Mouse (Mus musculus) left cerebral cortex, postnatal 10 days (tissue): ENCODE data around the gene Slc22a23. TPM values are rescaled to one million over a fixed set of nuclear protein-coding genes. Genes with fewer than 3 reads are reported as not detected.

ENCODE experiments used
- DNase-seq, 2 experiments: peaks; one replicate each; pipeline ENCODE4 v3.0.0; 2021 to 2022; ENCODE audit warnings: low spot score in 2 of 2, mixed read lengths in 1 of 2; ENCODE audit errors: extremely low spot score in 1 of 2
- intact Hi-C: fragments of 180-260 bp; cut with DNase I; formaldehyde crosslinking; loops from one replicate; pipeline ENCODE4 v1.15.1; 2025
- total RNA-seq, 2 experiments: library from RNA; stranded (reverse); gene quantifications; 2 replicates each; pipeline ENCODE4 v1.2.3; 2021

The Slc22a23 gene
- total RNA-seq, 2 experiments from 2014 or later = 70.3 to 73.6 TPM

GRCm38 (mm10) chr13:34154931-34155272, 190.1 kb downstream of the Slc22a23 start:
- intact Hi-C loops = loop anchor here (2.0 kb wide), 2 partner anchors 78 to 108 kb away; no protein-coding TSS in a partner anchor
- DNase-seq = peak; percentile 74 to 75

GRCm38 (mm10) chr13:34154217-34154930, 190.6 kb downstream of the Slc22a23 start:
- peak; percentile 85 to 89 for DNase-seq
- intact Hi-C loops = loop anchor here (2.0 kb wide), 2 partner anchors 78 to 108 kb away; no protein-coding TSS in a partner anchor

DNA sequence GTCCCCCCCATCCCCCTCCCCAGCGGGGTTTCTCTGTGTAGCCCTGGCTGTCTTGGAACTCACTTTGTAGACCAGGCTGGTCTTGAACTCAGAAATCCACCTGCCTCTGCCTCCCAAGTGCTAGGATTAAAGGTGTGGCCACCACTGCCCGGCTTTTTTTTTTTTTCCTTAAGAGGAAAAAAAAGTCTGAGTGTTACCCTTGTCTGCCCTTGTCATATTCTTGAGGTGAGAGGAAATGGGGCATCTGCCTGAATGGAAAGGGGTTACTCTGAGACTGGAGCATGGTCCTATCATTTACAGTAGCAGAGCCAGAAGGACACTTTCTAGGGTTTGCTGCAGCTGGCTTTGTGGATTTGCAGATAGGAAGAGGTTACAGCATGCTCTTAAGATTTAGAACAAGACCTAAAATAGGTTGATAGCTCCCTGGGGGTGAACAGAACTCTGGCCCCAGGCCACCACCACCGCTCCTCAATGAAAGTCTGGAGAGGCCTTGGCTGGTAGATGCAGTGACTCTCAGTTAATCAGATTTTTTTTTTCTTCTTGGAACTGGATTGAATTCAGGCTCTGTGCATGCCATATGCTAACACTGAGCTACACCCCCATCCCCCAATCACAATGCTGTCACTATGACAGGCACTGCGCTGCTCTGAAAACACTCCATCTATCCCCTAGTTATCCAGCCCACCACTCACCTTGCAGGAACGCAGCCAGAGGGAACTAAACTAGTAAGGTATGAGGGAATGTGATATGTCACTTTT, 191.5 kb downstream of the Slc22a23 start:
- intact Hi-C loops = loop anchor here (2.0 kb wide), 2 partner anchors 77 to 107 kb away; no protein-coding TSS in a partner anchor
- peak in 1 of 2 experiments; percentile 28 for DNase-seq

DNA sequence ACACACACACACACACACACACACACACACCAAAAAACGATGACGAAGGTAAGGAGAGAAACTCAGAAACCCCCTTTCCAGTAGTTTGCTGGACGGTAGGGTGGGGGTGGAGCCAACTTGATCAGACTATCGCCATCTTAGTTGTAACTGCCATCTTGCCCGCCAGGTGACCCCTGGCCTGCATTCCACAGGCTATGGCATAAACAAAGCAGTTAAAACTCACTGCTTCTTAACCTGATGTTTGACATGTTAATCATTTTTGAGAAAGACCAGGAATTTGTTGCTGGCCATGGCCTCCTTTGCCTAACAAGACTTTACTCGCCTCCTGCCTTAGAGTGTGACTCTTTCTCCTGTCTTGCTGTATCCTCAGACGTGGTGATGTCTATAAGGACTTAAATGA, 192.3 kb downstream of the Slc22a23 start:
- intact Hi-C loops = no loop called here
- DNase-seq = peak in 1 of 2 experiments; percentile 11

DNA sequence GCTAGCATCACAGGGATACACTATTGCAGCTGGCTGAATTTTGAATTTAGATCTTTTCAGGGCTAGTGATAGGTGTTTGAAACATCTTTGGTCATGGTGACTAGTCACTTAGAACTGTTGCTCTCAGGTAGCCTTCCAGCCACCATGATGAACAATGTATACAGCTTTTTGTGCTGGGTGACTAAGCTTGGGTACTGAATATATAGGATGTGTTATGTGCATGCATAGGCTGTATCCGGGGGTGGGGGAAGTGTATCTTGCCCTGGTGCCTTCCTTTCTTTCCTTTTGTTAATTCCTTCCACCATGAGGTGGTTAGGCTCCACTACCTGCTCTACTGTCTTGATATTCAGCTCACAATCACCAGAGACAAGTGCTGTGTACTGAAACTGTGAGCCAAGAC, 193.6 kb downstream of the Slc22a23 start:
- intact Hi-C loops = no loop called here
- DNase-seq = peak in 1 of 2 experiments; percentile 3

- DNase-seq = peak; percentile 62 to 80
These were observed 194.5 kb downstream of the Slc22a23 start for GRCm38 (mm10) chr13:34150271-34151027.

GRCm38 (mm10) chr13:34149463-34150176, 195.4 kb downstream of the Slc22a23 start:
- DNase-seq = peak in 1 of 2 experiments; percentile 3
- intact Hi-C loops = no loop called here

More at GRCm38 (mm10) chr13:34150271-34151027, 194.5 kb downstream of the Slc22a23 start:
- intact Hi-C loops = no loop called here

DNA sequence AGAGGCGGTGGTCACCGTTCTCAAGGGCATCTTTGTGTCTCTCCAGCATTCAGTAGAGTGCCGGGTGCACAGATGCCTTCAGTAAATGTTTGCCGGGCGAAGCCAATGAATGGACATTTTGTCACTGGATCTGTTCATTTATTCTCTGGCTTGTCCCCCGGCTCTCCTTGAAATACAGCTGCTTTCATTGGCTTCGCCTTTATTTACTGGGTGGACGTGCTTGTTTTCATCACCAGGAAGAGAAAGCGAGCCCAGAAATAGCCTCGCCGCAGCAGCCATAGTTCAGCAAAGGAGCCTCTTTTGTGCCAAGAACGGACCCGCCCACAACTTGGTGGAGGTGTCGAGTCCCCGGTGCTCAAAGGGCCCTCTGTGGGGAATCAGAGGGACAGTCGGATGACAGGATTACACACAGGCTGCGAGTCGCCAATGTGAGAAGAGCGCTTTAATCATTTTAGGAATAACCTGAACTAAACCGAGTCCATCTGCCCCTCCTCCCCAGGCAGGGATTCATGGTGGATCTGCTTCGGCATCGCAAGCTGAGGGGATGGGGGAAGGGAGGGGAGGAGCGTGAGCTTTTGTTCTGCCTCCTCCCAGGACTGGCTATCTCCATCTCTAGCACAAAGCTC, 196.1 kb downstream of the Slc22a23 start:
- intact Hi-C loops = no loop called here
- DNase-seq = peak; percentile 74 to 84

DNA sequence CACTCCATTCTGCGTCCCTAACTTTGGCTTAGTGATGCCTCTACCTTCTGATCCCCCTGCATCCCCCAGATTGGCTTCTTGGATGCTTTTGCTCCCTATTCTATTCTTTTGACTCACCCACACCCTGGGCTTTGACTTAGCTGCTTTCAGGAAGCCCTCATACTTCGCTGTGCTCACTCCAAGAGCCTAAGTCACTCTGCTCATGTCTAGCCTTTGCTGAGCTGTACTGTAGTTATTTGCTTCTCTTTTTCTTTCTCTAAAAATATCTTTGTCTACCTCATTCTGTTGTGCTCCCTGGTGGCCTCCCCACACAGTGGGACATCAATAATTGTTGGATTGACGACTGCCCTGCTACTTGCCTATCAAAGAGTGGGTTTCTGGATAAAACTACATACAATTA, 196.8 kb downstream of the Slc22a23 start:
- DNase-seq = no peak
- intact Hi-C loops = no loop called here

- intact Hi-C loops = no loop called here
- peak in 1 of 2 experiments; percentile 4 for DNase-seq
These were observed 198.1 kb downstream of the Slc22a23 start for GRCm38 (mm10) chr13:34146916-34147315.

GRCm38 (mm10) chr13:34143389-34143788, 201.6 kb downstream of the Slc22a23 start:
- no peak for DNase-seq
- intact Hi-C loops = no loop called here

DNA sequence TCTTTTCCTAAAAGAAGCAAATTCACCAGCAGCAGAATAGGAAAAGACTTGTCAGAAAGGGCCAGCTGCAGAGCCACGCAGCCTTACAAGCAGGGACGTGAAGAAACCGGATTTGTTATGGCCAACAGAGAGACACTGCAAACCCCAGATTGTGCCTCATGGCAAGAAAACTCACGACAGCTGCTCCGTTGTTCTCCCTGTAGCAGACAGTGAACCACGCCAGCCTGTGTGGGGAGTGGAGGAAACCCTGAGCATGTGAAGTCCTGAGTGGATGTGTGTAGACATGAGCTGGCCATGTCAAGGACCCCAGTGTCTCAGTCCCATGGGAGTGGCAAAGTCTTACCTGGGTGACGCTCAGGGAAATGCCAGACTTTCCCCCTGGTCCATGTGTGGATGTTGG, 208.4 kb downstream of the Slc22a23 start:
- DNase-seq = peak; percentile 62 to 68
- intact Hi-C loops = no loop called here

GRCm38 (mm10) chr13:34134276-34134675, 210.7 kb downstream of the Slc22a23 start:
- intact Hi-C loops = no loop called here
- no peak for DNase-seq

DNA sequence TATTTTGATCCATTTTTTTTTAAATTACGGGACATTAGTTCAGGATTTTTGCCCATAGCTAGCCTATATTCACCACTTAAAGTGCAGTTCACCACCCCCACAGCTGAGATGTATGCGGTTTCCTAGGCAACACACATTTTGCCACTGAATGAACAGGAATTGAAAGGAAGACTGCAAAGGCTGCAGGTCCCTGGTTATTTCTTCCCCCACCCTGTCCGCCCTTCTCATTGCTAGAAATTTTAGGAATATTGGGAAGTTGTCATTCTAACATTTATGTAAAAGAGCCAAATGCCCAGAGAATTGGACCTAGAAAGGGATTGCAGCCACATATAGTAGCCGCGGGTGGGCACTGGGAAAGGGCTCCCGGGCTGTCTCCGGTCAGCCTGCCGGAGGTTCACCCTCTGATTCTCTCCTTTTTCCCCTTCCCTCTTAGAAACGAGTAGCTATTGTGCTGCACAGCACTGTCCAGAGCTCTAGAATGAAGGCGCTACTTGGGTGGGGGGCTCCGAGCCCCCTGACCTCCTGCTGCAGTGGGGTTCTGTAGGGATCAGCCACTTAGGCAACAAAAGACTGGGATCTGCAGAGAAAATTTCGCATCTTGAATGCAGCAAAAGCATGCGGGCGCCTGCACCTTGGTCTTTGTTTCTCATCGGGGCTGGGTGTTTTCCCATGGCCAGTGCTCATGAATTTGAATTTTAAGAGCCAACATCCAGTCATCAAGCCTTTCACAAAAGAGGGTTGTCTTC, 211.5 kb downstream of the Slc22a23 start:
- DNase-seq = no peak
- intact Hi-C loops = no loop called here

DNA sequence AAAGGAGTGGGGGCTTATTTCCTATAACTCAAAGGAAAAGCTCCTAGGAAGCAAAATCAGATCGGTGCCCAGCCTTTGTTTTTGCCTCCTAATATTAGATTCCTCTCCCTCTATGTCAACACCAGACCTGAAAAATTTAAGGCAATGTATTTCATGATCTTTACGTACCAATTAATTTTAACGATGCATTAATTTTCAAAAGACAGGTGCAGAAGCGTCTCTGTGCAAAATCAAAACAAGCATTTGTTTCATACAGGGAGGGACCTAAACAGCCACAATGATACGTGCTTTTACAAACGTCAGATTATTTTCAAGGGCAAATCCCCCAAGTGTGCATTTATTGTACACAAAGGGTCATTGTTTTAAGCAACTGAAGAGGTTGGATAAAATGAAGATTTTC, 212.1 kb downstream of the Slc22a23 start:
- intact Hi-C loops = no loop called here

GRCm38 (mm10) chr13:34132299-34132698, 212.7 kb downstream of the Slc22a23 start:
- peak in 1 of 2 experiments; percentile 26 for DNase-seq
- intact Hi-C loops = no loop called here

More for the DNA sequence above, 212.1 kb downstream of the Slc22a23 start:
- DNase-seq = no peak

GRCm38 (mm10) chr13:34131708-34132060, 213.3 kb downstream of the Slc22a23 start:
- DNase-seq = peak; percentile 63 to 85
- intact Hi-C loops = no loop called here
